Mouse (Mus musculus) hindbrain, embryonic 11.5 days (tissue): ENCODE measurements around the gene Ube2v1. TPM values are rescaled to one million over a fixed set of nuclear protein-coding genes. Genes with fewer than 3 reads are reported as not detected.
"Not testable (repeated sequence)": the region's sequence is repeated elsewhere in the genome, so short reads cannot be mapped to it uniquely, and the experiment has no call there.

Source experiments
- ATAC-seq: fragments of 200-750 bp; cut with Nextera tagmentation; 2 replicates; pipeline ENCODE4 v1.8.0; 2017; ENCODE audit warnings: mild to moderate bottlenecking, moderate TSS enrichment, moderate library complexity; ENCODE audit not compliant: low FRiP score
- DNase-seq: peaks from one replicate; pipeline ENCODE4 v3.0.0-alpha.2; 2015; ENCODE audit warnings: low spot score
- H3K27ac ChIP-seq: fragments of 300-500 bp; sonication (generic); 2 replicates; pipeline ENCODE4 v1.5.1; 2014; ENCODE audit warnings: mild to moderate bottlenecking, low read depth, low read length
- H3K27me3 ChIP-seq: fragments of 300-500 bp; sonication (generic); 2 replicates; pipeline ENCODE4 v1.6.1; 2014; ENCODE audit warnings: mild to moderate bottlenecking, low read length, moderate library complexity, mixed read lengths; ENCODE audit not compliant: control insufficient read depth, insufficient read depth
- H3K36me3 ChIP-seq: fragments of 300-500 bp; sonication (generic); 2 replicates; pipeline ENCODE4 v1.6.1; 2014; ENCODE audit warnings: mild to moderate bottlenecking, low read length, moderate library complexity, mixed read lengths; ENCODE audit not compliant: control insufficient read depth, insufficient read depth
- H3K4me1 ChIP-seq: fragments of 300-500 bp; sonication (generic); replicated peaks from 2 replicates; pipeline ENCODE4 v1.6.1; 2014; ENCODE audit warnings: low read length, mixed read lengths; ENCODE audit not compliant: control insufficient read depth, insufficient read depth
- H3K4me2 ChIP-seq: fragments of 300-500 bp; sonication (generic); replicated peaks from 2 replicates; pipeline ENCODE4 v1.6.1; 2014; ENCODE audit warnings: mild to moderate bottlenecking, low read depth, low read length
- H3K4me3 ChIP-seq: fragments of 300-500 bp; sonication (generic); 2 replicates; pipeline ENCODE4 v1.5.1; 2014; ENCODE audit warnings: low read depth, low read length
- H3K9ac ChIP-seq: fragments of 300-500 bp; sonication (generic); 2 replicates; pipeline ENCODE4 v1.6.1; 2014; ENCODE audit warnings: low read depth, low read length
- H3K9me3 ChIP-seq: fragments of 300-500 bp; sonication (generic); 2 replicates; pipeline ENCODE4 v1.6.1; 2016; ENCODE audit warnings: low read length; ENCODE audit not compliant: control insufficient read depth
- WGBS: fragments of 180-500 bp; shearing (Covaris S2); extraction: QIAGEN DNeasy Blood & Tissue Kit; methylation state at CpG from one replicate; pipeline ENCODE4 v1.1.7; 2014; 5-methylcytosine and 5-hydroxymethylcytosine counted together
- polyA plus RNA-seq: library from polyadenylated mRNA; unstranded; fragments of >200 nt; fragmentation: Nextera tagmentation; extraction: Ambion mirVana; gene quantifications from 2 replicates; pipeline ENCODE4 v1.2.1, GENCODE M21; 2014

The Ube2v1 gene
- polyA plus RNA-seq, 1 experiment from 2014 or later, result 237 TPM

DNA sequence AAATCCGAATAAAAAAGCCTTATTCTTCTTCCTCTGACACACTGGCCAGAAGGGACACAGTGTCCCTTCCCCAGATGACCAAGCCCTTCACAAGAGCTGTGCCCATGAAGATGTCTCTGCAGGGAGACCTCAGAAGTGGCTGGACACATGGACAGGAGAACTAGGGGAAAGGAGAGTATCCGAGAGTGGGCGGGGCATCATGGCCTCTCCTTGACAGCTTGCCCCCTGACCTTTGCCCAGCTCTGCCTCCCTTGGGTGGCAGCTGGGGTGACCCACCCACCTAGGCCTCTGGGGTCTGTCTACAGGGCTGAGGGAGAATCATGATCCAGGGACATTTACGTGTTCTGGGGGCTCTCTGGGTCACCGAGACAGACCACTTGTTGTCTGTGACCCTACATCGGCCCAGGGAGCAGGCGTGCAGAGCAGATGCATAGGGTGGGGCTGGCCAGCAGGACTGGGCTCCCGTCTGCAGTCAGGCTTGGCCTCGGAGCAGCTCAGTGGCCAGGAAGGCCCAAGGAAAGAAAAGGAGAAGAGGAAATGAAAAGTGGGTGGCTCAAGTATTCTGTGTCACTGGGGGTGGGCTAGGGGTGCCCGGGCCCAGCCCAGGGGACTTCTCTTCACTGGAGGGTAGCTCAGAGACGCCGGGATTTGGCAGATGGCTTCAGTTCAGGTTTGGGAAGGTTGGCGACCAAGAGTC lies 11.6 kb upstream of the Ube2v1 start:
- not testable (repeated sequence) for H3K4me1 ChIP-seq, H3K36me3 ChIP-seq, H3K9ac ChIP-seq, H3K27ac ChIP-seq, H3K4me3 ChIP-seq, H3K4me2 ChIP-seq, ATAC-seq, DNase-seq, H3K9me3 ChIP-seq, H3K27me3 ChIP-seq
- WGBS, result 82% methylated on average over 13 of the region's 13 CpGs

DNA sequence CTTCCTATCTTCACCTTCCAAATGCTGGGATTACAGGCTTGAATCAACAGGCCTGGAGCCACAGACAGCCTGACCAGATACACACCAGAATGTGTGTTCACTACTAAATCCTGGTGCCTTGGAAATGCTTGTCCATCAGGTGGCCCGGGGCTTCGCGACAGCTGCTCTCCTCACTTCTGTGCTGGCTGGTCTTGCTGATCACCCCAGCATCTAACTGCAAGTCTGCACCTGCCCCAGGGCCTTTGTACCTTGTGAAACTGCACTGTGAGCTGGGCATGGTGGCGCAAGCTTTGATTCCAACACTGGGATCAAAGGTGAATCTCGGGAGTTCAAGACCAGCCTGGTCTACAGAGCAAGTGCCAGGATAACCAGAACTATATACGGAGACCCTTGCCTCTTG lies 10.3 kb upstream of the Ube2v1 start:
- WGBS, result 92% methylated on average over 6 of the region's 6 CpGs
- ATAC-seq (no peak), DNase-seq (no peak)
- Histone ChIP-seq H3K36me3 (no peaks in the 10 kb centered on the region), H3K27me3 (no peaks in the 10 kb centered on the region), H3K4me3 (no peak overlapping the region), H3K27ac (no peak overlapping the region), H3K4me1 (no peaks in the 10 kb centered on the region), H3K9ac (no peak overlapping the region), H3K4me2 (no peak overlapping the region), H3K9me3 (no peaks in the 10 kb centered on the region)

DNA sequence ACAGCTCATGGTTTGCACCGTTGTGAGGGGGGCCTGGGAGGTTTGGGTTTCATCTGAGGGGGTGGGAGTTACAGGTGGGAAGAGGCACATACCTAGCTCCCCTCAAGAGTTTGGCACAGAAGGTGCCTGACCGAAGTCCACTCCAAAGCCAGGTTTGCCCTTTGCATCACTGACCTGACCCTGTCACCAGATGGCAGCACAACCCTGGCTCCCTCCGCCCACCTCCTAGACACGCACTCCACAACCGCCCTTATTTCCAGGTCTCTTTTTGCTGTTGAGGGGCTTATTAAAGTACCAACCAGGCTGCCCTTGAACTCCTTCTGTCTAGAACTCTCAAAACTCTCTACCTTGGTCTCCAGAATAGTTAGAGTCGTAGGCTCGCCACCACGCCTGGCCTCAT lies 9.4 kb upstream of the Ube2v1 start:
- Histone ChIP-seq H3K4me1 (no peaks in the 10 kb centered on the region), H3K27ac (no peak overlapping the region), H3K4me2 (no peak overlapping the region), H3K9ac (no peak overlapping the region), H3K4me3 (no peak overlapping the region), H3K27me3 (no peaks in the 10 kb centered on the region), H3K9me3 (no peaks in the 10 kb centered on the region), H3K36me3 (no peaks in the 10 kb centered on the region)
- no peak for ATAC-seq
- peak; percentile 37 for DNase-seq
- 44% methylated on average over 8 of the region's 8 CpGs for WGBS

DNA sequence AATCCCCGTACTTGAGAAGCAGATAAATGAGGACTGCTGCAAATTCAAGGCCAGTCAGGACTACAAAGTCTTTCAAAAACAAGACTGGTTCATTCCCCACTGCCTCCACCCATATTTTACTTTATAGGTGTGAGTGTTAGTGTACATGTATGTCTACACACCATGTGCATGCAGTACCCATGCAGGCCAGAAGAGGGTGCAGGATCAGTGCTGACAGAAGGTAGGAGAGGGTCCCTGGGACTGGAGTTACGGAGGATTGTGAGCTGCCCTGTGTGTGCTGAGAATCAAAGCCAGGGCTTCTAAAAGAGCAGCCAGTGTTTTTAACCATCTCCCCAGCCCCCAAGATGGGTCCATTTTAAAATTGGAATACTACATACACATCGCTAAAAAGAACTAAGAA lies 8.4 kb upstream of the Ube2v1 start:
- peak; percentile 44 for DNase-seq
- Histone ChIP-seq H3K4me3 (no peak overlapping the region), H3K27me3 (no peaks in the 10 kb centered on the region), H3K36me3 (no peaks in the 10 kb centered on the region), H3K9me3 (no peaks in the 10 kb centered on the region), H3K27ac (no peak overlapping the region), H3K4me1 (no peaks in the 10 kb centered on the region), H3K9ac (no peak overlapping the region), H3K4me2 (no peak overlapping the region)
- no peak for ATAC-seq
- WGBS, result 80% methylated on average over 3 of the region's 3 CpGs

DNA sequence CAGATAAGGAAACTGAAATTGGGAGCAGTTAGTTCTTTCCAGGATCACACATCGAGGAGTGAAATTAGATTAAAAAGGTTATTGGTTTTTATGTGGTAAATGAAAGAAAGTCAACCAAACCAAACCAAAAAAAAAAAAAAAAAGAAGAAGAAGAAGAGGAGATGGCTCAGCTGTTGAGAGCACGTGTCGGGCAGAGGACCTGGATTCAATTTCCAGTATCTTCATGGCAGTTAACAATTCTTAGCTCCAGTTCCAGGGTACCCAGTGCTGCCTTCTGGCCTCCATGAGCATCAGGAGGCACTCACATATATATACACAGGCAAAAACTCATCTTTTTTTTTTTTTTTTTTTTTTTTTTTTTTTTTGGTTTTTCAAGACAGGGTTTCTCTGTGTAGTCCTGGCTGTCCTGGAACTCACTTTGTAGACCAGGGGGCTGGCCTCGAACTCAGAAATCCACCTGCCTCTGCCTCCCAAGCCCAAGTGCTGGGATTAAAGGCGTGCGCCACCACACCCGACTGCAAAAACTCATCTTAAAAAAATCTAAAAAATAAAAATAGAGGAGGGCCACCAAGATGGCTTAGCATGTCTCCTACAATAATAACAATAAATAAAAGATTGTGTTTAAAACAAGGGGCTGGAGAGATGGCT lies 3.1 kb upstream of the Ube2v1 start:
- peak overlapping the region; percentile 20; the same call in 1 of the 2 replicates for H3K4me3 ChIP-seq
- WGBS, result 77% methylated on average over 7 of the region's 7 CpGs

DNA sequence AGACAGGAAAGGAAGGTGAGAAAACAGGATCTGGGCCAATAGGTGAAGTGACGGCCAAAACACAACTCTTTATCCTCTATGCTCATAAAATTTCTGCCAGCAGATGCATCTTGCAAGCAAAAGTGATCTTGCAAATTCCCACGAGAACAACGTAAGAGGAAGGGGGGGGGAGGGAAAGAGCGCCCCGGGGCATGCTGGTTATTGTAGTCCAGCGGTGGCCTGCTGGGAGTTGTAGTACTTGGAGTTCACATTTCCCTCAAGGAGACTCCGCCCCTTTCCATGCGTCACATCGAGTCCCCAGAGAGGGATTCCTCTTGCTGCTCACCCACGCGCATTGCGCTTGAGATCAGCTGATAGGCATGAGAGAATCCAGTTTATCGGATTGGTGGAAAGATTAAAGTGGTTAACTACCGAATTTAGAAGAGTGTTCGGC lies 2.5 kb upstream of the Ube2v1 start:
- peak overlapping the region; percentile 20; the same call in 1 of the 2 replicates for H3K4me3 ChIP-seq
- H3K36me3 ChIP-seq, result no peaks in the 10 kb centered on the region
- H3K4me1 ChIP-seq, result peaks cover 12% of the 10 kb centered on the region
- no peaks in the 10 kb centered on the region for H3K9me3 ChIP-seq
- 0 out of 2 replicates have a peak overlapping the region, but pooled peaks have one; percentile 37 for H3K9ac ChIP-seq
- no peaks in the 10 kb centered on the region for H3K27me3 ChIP-seq
- peak; percentile 100 for DNase-seq
- peak; percentile 62 for ATAC-seq
- no peak overlapping the region for H3K27ac ChIP-seq
- WGBS, result under 1% methylated on average over 15 of the region's 15 CpGs
- H3K4me2 ChIP-seq, result peak overlapping the region; percentile 40

More for the DNA sequence above, 3.1 kb upstream of the Ube2v1 start:
- Histone ChIP-seq H3K36me3 (no peaks in the 10 kb centered on the region), H3K4me1 (peaks cover 10% of the 10 kb centered on the region), H3K27ac (no peak overlapping the region), H3K4me2 (peak overlapping the region; percentile 35), H3K9me3 (no peaks in the 10 kb centered on the region), H3K9ac (no peak overlapping the region), H3K27me3 (no peaks in the 10 kb centered on the region)
- DNase-seq, result no peak
- ATAC-seq, result no peak

DNA sequence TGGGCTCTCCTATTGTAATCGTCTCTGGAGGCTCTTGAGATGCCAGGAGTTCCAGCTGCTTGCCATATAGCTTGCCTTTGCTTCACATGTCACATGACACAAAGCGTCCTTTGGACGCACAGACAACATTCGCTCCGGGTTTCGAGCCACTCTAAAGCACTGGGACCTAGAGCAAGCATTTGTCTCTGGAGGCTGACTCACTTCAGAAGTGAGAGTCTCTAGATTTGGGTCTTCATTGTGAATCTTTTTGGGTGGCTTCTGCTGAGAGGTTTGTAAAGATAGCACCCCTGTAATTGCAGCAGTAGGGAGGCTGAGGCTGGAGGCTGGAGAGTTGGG lies 1.6 kb upstream of the Ube2v1 start:
- Histone ChIP-seq H3K4me1 (peaks cover 12% of the 10 kb centered on the region), H3K4me3 (no peak overlapping the region), H3K9me3 (no peaks in the 10 kb centered on the region), H3K36me3 (no peaks in the 10 kb centered on the region), H3K27ac (no peak overlapping the region), H3K9ac (no peak overlapping the region), H3K27me3 (no peaks in the 10 kb centered on the region), H3K4me2 (no peak overlapping the region)
- 90% methylated on average over 6 of the region's 6 CpGs for WGBS
- no peak for ATAC-seq
- no peak for DNase-seq

DNA sequence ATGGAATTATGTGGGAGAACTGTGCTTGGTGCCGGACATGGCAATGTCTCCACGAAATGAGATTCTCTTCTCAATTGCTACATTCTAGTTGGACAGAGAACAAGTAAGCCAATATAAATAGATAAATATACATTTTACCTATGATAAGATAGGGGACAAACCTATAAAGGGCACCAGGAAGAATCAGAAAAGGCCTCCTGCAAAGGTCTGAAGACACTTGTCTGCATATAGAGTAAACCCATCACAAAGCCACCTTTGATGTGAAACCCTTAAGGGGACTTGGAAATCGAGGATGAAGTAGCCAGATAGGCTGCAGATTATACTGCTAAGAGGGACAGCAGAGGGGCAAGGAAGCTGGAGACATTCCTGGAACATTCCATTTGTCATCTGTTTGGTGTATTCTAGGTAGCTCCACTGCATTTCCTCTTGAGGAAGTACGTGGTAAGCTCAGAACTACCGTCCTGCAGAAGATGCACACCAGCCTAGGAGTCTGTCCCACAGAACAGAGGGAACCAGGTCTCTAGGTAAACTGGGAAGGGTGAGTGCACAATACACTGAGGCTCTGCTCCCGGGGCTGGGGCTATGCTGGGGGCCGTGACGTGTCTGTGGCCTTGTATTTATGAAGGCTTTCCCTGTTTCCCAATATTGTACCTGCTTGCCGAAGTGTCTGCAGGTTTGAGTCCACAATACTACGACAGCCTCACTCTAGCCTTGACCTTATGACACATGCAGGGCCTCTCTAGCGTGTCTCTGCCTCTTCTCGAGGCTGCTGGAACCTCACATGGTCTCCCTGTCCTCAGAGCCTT lies 1.0 kb upstream of the Ube2v1 start:
- DNase-seq, result no peak
- no peak overlapping the region; the same call in 1 of the 2 replicates for H3K9ac ChIP-seq
- no peaks in the 10 kb centered on the region for H3K27me3 ChIP-seq
- ATAC-seq, result no peak
- peak overlapping the region; percentile 98; the same call in 1 of the 2 replicates for H3K4me3 ChIP-seq
- H3K36me3 ChIP-seq, result no peaks in the 10 kb centered on the region
- H3K4me1 ChIP-seq, result peaks cover 12% of the 10 kb centered on the region
- no peaks in the 10 kb centered on the region for H3K9me3 ChIP-seq
- H3K27ac ChIP-seq, result no peak overlapping the region; the same call in 1 of the 2 replicates
- H3K4me2 ChIP-seq, result no peak overlapping the region
- 85% methylated on average over 12 of the region's 12 CpGs for WGBS
